Mouse (Mus musculus) heart, postnatal 0 days (tissue): Measurements from ENCODE around the gene Phip. TPM values are rescaled to one million over a fixed set of nuclear protein-coding genes. Genes with fewer than 3 reads are reported as not detected.

Experiments
- ATAC-seq: fragments of 200-750 bp; cut with Nextera tagmentation; 2 replicates; pipeline ENCODE4 v1.8.0; 2017; ENCODE audit warnings: low read depth, moderate number of reproducible peaks, moderate library complexity; ENCODE audit not compliant: insufficient read depth
- DNase-seq: peaks from one replicate; pipeline ENCODE4 v3.0.0-alpha.2; 2016; ENCODE audit warnings: low spot score
- H3K27ac ChIP-seq: fragments of 300-500 bp; sonication (generic); 2 replicates; pipeline ENCODE4 v1.5.1; 2014; ENCODE audit warnings: low read depth, mild to moderate bottlenecking
- H3K27me3 ChIP-seq: fragments of 300-500 bp; sonication (generic); 2 replicates; pipeline ENCODE4 v1.6.1; 2014; ENCODE audit warnings: low read length, mixed read lengths; ENCODE audit not compliant: control insufficient read depth, insufficient read depth
- H3K36me3 ChIP-seq: fragments of 300-500 bp; sonication (generic); replicated peaks from 2 replicates; pipeline ENCODE4 v1.6.1; 2014; ENCODE audit warnings: low read length, mixed read lengths; ENCODE audit not compliant: control insufficient read depth, insufficient read depth
- H3K4me1 ChIP-seq: fragments of 300-500 bp; sonication (generic); 2 replicates; pipeline ENCODE4 v1.6.1; 2014; ENCODE audit warnings: antibody characterized with exemption; ENCODE audit not compliant: control insufficient read depth, insufficient read depth
- H3K4me2 ChIP-seq: fragments of 300-500 bp; sonication (generic); 2 replicates; pipeline ENCODE4 v1.6.1; 2014; ENCODE audit warnings: low read depth, mild to moderate bottlenecking, low read length, moderate library complexity
- H3K4me3 ChIP-seq: fragments of 300-500 bp; sonication (generic); 2 replicates; pipeline ENCODE4 v1.5.1; 2014; ENCODE audit warnings: low read depth, low read length
- H3K9ac ChIP-seq: fragments of 300-500 bp; sonication (generic); replicated peaks from 2 replicates; pipeline ENCODE4 v1.6.1; 2014; ENCODE audit warnings: low read depth, low read length, mixed read lengths
- H3K9me3 ChIP-seq: fragments of 300-500 bp; sonication (generic); replicated peaks from 2 replicates; pipeline ENCODE4 v1.6.1; 2016; ENCODE audit warnings: low read length; ENCODE audit not compliant: control insufficient read depth
- CTCF ChIP-seq: IDR thresholded peaks from 2 replicates; pipeline ENCODE4 v1.5.1; 2016; ENCODE audit warnings: antibody characterized with exemption, control low read depth, low read depth
- EP300 ChIP-seq: IDR thresholded peaks from 2 replicates; pipeline ENCODE4 v1.6.1; 2016; ENCODE audit warnings: antibody characterized with exemption, low read depth
- whole genome bisulfite sequencing: fragments of 180-500 bp; shearing (Covaris S2); extraction: QIAGEN DNeasy Blood & Tissue Kit; methylation state at CpG from one replicate; pipeline ENCODE4 v1.1.7; 2014; 5-methylcytosine and 5-hydroxymethylcytosine counted together
- polyA plus RNA-seq: library from polyadenylated mRNA; unstranded; fragments of >200 nt; fragmentation: Nextera tagmentation; extraction: Ambion mirVana; gene quantifications from 2 replicates; pipeline ENCODE4 v1.2.1, GENCODE M21; 2015
- total RNA-seq: library from RNA; depleted of rRNA; stranded (reverse); fragments of >200 nt; gene quantifications from 2 replicates; pipeline ENCODE4 v1.2.3, GENCODE M21; 2014; ENCODE audit warnings: low replicate concordance

The Phip gene
- total and polyA plus RNA-seq, 2 experiments from 2014 or later, result 26.6 to 47.6 TPM

DNA sequence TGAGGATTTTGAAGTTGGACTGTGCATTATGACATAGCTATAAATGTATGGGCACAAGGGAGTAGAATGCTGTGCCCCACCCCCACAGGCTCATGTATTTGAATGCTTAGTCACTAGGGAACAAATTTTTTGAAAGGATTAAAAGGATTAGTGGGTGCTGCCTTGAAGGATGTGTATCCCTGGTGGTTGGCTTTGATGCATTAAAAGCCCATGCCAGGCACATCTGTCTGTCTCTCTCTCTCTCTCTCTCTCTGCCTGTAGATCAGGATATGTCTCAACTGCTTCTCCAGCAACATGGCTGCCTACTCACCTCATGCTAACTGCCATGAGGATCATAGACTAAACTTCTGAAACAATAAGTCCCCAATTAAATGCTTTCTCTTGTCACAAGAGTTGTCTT lies 23.0 kb downstream of the Phip start:
- H3K4me3 ChIP-seq, result no peak overlapping the region
- H3K4me1 ChIP-seq, result no peaks in the 10 kb centered on the region
- H3K9me3 ChIP-seq, result 0 out of 2 replicates have a peak, but pooled peaks cover 5% of the 10 kb centered on the region
- no peaks in the 10 kb centered on the region for H3K27me3 ChIP-seq
- TF ChIP-seq CTCF (no peak), EP300 (no peak)
- peaks cover 25% of the 10 kb centered on the region for H3K36me3 ChIP-seq
- no peak for DNase-seq
- ATAC-seq, result no peak
- H3K4me2 ChIP-seq, result no peak overlapping the region
- no peak overlapping the region for H3K27ac ChIP-seq
- H3K9ac ChIP-seq, result no peak overlapping the region

GRCm38 (mm10) chr9:82951435-82952004 lies 23.8 kb downstream of the Phip start:
- TF ChIP-seq CTCF (no peak), EP300 (no peak)
- no peak overlapping the region for H3K4me2 ChIP-seq
- peaks cover 18% of the 10 kb centered on the region for H3K36me3 ChIP-seq
- ATAC-seq, result no peak
- H3K9ac ChIP-seq, result no peak overlapping the region
- no peak overlapping the region for H3K4me3 ChIP-seq
- 0 out of 2 replicates have a peak, but pooled peaks cover 5% of the 10 kb centered on the region for H3K9me3 ChIP-seq
- DNase-seq, result no peak
- H3K4me1 ChIP-seq, result no peaks in the 10 kb centered on the region
- no peaks in the 10 kb centered on the region for H3K27me3 ChIP-seq
- WGBS, result 84% methylated on average over 2 of the region's 2 CpGs
- no peak overlapping the region for H3K27ac ChIP-seq

GRCm38 (mm10) chr9:82907246-82907645 lies 68.1 kb downstream of the Phip start:
- peaks cover 44% of the 10 kb centered on the region for H3K36me3 ChIP-seq
- no peak overlapping the region for H3K9ac ChIP-seq
- H3K9me3 ChIP-seq, result no peaks in the 10 kb centered on the region
- H3K4me1 ChIP-seq, result no peaks in the 10 kb centered on the region
- WGBS, result 95% methylated on average over 7 of the region's 7 CpGs
- ATAC-seq, result no peak
- TF ChIP-seq EP300, result no peak
- TF ChIP-seq CTCF, result no peak
- H3K4me2 ChIP-seq, result no peak overlapping the region
- no peak overlapping the region for H3K4me3 ChIP-seq
- DNase-seq, result no peak
- H3K27ac ChIP-seq, result no peak overlapping the region
- no peaks in the 10 kb centered on the region for H3K27me3 ChIP-seq

GRCm38 (mm10) chr9:82888645-82889044 lies 86.7 kb downstream of the Phip start:
- no peak for TF ChIP-seq CTCF
- TF ChIP-seq EP300, result no peak
- H3K4me1 ChIP-seq, result no peaks in the 10 kb centered on the region
- no peaks in the 10 kb centered on the region for H3K27me3 ChIP-seq
- H3K4me2 ChIP-seq, result no peak overlapping the region
- no peak overlapping the region for H3K4me3 ChIP-seq
- 0 out of 2 replicates have a peak, but pooled peaks cover 5% of the 10 kb centered on the region for H3K9me3 ChIP-seq
- H3K27ac ChIP-seq, result no peak overlapping the region
- DNase-seq (no peak), ATAC-seq (no peak)
- peaks cover 48% of the 10 kb centered on the region for H3K36me3 ChIP-seq
- no peak overlapping the region for H3K9ac ChIP-seq

DNA sequence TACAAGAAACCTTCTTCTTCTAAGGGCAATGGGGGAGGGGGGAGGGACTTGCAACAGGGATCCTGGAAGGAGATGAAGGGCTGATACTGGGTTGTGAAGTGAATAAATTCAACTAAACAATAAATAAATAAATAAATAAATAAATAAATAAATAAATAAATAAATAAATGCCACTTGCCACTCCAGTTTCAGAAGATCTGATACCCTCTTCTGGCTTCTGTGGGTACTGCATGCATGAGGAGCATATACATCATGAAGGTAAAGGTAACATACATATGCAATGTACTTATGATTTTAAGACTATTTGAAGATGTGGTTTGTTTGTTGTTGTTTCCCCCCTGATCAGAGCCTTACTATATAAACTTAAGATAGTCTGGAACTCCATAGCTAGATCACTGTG lies 91.1 kb downstream of the Phip start:
- no peak for DNase-seq
- Histone ChIP-seq H3K27ac (no peak overlapping the region), H3K36me3 (peaks cover 61% of the 10 kb centered on the region), H3K4me3 (no peak overlapping the region), H3K9ac (no peak overlapping the region), H3K27me3 (no peaks in the 10 kb centered on the region), H3K9me3 (0 out of 2 replicates have a peak, but pooled peaks cover 5% of the 10 kb centered on the region), H3K4me2 (no peak overlapping the region), H3K4me1 (no peaks in the 10 kb centered on the region)
- TF ChIP-seq CTCF, result no peak; the same call in 1 of the 2 replicates
- no peak for ATAC-seq

DNA sequence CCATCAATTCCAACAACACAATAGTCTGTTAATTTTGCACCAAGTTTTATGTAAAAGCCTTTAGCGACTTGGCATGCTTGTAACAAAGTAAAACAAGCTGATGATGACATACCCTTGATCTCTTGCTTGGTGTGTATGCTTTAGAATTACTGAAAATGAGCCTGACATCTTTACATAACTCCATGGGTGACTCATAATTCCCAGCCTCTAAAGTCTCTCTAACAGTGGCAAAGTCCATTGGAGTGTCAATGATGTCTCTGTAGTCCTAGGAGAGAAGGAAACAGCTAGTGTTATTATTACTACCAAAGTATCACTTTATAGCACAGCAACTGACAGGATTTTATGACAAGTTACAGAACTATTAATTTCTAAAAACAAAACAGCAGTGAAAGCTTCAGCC lies 98.2 kb downstream of the Phip start:
- WGBS, result 89% methylated on average over 1 of the region's 1 CpGs
- H3K36me3 ChIP-seq, result peaks cover 66% of the 10 kb centered on the region

More for the DNA sequence above, 98.2 kb downstream of the Phip start:
- Histone ChIP-seq H3K9me3 (no peaks in the 10 kb centered on the region), H3K4me3 (no peak overlapping the region), H3K4me2 (no peak overlapping the region), H3K9ac (no peak overlapping the region), H3K27me3 (no peaks in the 10 kb centered on the region), H3K27ac (no peak overlapping the region), H3K4me1 (no peaks in the 10 kb centered on the region)
- ATAC-seq (no peak), DNase-seq (no peak)
- TF ChIP-seq EP300, result no peak
- TF ChIP-seq CTCF, result no peak
